Mouse (Mus musculus) urinary bladder, postnatal 0 days (tissue): ENCODE data around the gene Nudcd3. TPM values are rescaled to one million over a fixed set of nuclear protein-coding genes. Genes with fewer than 3 reads are reported as not detected.

ENCODE experiments used
- polyA plus RNA-seq: library from polyadenylated mRNA; unstranded; fragments of >200 nt; fragmentation: Nextera tagmentation; extraction: Ambion mirVana; gene quantifications from 2 replicates; pipeline ENCODE4 v1.2.1, GENCODE M21; 2015

The Nudcd3 gene
- 29.0 and 29.7 TPM in 2 replicates for polyA plus RNA-seq

GRCm38 (mm10) chr11:6200087-6200569 is at the start of gene Nudcd3:
Gene Nudcd3 (minus strand): TSS chr11:6200415.

DNA sequence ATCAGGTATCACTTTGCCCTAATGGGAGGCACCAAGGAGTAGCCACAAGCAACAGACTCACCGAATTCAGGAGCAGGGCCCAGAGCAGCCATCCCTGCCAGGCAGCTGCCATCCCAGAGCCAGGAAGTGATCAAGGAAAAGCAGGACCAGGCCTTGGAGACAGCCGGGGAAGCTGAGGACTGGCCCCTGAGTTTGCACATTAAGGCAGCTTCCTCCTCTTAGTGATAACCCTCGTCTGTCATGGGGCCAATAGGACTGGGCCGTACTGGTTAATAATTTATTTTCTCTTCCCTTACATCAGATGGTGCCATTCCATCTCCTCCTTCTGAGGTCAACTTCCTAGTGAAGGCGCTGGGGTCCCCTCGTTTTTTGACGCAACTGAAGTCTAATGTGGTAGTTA is 29.8 kb upstream of the Nudcd3 start, which contains the start of gene Npc1l1:
Gene Npc1l1 (minus strand): TSS at position 132 of the 400 bp plus-strand sequence.

DNA sequence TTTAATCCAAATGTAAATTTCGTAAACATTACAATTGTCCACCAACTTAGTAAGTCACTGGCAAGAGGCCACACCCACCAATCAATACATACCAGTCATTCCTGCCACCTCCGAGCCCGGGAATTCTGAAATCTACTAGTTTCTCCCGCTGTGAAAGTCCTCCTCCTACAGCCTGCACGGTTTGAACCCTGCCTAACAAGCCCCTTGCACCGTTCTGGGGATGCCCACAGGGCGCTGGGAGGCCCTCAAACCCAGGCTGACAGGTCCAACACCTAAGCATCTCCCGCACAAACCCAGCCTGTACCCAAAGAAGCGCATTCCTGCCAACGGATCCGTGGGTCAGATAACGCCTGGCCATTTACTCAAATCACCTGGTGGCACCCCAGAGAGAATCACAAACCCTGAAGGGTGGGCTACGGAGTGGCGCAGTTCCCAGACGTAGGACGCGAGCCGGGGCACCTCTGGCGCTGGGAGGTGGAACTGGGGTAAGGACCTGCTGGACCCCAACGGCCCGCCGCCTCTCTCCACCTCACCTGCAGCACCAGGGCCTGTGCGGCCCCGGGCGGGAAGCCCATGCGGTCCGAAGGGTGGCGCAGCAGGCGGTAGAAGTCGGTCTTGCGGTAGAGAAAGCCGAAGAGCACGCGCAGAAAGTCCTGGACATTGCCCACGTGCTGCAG is 667 bp downstream of the Nudcd3 start, which contains the start of gene A730071L15Rik:
Gene A730071L15Rik (plus strand): TSS at position 620 of the 677 bp plus-strand sequence.

GRCm38 (mm10) chr11:6066176-6066575 is 134.0 kb downstream of the Nudcd3 start, which contains the start of gene Camk2b:
Gene Camk2b (minus strand): TSS chr11:6066362.

Other genes with a start within 250 kb of the Nudcd3 start
- 34.7 and 35.9 TPM in 2 replicates for gene Ykt6, start 244.7 kb downstream of the Nudcd3 start, polyA plus RNA-seq
- gene Camk2b, start 134.1 kb downstream of the Nudcd3 start, polyA plus RNA-seq: 1.1 and 1.2 TPM in 2 replicates
- 0.11 and 0.40 TPM in 2 replicates for gene A730071L15Rik, start 386 bp downstream of the Nudcd3 start, polyA plus RNA-seq
- gene Npc1l1, start 29.7 kb upstream of the Nudcd3 start, polyA plus RNA-seq: not detected in 2 replicates
- 49.8 and 50.4 TPM in 2 replicates for gene Ddx56, start 67.4 kb upstream of the Nudcd3 start, polyA plus RNA-seq
- gene Tmed4, start 74.5 kb upstream of the Nudcd3 start, polyA plus RNA-seq: 60.3 and 62.7 TPM in 2 replicates
- 79.5 and 88.6 TPM in 2 replicates for gene Ogdh, start 91.2 kb upstream of the Nudcd3 start, polyA plus RNA-seq
- 5.5 and 6.1 TPM in 2 replicates for gene Zmiz2, start 188.7 kb upstream of the Nudcd3 start, polyA plus RNA-seq
- gene Ppia, start 215.0 kb upstream of the Nudcd3 start, polyA plus RNA-seq: 4,730 and 5,487 TPM in 2 replicates
- 150 and 156 TPM in 2 replicates for gene H2afv, start 244.0 kb upstream of the Nudcd3 start, polyA plus RNA-seq